Mouse (Mus musculus) Muller cell, postnatal 12 days (primary cell): ENCODE data around the gene Tnpo3.

Source experiments
- DNase-seq: peaks from one replicate; pipeline ENCODE4 v3.0.0-alpha.2; 2015; ENCODE audit errors: inconsistent ontology term

The Tnpo3 gene

DNA sequence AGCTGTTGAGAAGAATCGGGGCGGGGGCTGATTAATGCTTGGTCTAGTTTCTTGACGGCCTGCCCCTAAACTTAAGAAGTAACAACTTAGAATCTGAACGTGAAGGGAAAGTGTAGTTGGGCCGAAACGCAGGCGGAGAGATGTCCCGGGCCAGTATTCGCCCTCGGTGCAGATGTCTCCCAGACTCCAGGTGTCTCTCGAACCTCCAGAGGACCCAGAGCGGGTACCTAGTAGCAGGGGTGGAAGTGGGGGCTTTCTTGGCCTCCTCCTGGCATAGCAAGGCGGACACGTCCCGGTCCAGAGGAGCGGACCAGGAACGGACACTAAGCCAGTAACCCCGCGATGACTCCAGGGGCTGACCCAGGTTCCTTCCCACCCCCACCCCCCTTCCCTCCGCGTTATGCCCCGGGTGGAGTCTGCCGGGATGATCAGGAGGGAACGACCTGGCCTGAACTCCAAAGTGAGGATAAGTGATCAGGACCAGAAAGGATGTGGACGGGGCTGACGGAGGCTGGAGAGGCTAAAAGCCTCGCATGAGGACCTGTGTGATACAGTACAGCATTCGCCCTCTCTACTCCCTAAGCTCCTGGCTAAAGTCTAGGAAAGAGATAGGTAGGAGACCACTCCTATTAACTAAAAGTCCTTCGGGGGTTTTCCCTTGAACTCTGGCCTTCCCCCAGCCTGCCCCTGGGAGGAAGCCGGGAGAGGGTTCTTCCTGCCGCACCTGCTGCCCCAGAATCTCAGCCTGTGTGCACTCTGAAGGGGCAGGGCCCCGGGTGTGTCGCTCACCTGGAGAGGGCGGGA lies 82.1 kb downstream of the Tnpo3 start:
- no peak for DNase-seq

DNA sequence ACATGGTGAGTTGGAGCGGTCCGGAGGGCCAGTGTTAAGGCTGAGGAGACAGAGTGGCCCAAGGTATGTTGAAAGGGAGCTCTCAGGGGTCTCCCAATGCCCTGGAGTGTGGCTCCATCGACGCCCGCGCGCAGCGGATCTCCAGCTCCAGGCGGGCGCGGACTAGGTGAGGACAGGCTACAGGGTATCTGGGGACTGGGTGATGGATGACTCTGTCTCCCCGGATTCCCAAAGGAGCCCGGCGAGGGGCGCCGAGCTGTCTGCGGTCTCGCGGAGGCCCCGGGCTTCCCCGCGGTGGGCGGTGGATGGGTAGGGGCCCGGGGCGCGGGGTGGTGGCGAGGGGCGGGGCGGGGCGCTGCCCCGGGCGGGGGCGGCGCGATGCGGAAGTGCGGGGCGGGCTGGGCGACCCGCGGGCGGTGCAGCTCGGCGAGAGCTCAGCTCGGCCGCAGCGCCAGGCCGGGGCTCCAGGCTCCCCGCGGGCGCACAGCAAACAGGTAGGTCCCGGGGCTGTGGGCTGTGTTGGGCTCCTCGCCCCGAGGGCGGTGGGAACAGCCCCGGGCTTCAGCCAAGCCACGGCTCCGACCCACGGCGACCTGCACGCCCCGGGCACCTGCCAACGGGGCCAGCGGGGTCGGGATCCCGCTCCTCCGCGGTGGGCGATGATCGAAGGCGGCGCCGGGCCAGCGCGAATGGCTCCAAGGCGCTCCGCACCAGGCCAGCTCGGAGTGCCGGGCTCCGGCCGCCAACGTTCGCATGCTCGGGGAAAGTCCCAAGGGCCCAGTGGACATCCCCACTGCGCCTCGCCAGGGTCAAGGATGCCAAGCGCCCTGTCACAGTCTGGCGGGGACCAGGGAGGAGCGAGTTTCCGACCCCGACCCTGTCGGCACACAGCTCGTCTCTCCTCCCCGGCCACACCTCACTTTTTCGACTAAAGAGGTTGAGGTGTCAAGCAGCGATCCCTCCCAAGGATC lies 83.1 kb downstream of the Tnpo3 start, which contains the start of gene Irf5:
Gene Irf5, plus strand, starts transcription at position 345 of the 971 bp plus-strand sequence.
- peak; percentile 48 for DNase-seq

DNA sequence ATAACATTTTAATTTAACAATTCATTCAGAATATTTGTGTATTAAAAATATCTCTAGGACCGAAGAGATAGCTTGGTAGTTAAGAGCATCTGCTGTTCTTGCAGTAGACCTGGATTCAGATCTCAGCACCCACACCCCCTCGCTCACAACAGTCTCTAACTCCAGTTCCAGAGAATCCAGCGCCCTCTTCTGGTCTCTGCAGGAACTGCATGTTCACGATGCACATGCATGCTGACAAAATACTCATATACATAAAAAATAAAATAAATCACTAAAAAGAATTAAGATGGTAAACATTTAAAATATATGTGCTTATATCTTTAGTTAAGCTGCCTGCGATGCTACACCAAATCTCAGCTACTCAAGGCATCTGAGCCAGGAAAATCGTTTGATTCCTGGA lies 84.4 kb downstream of the Tnpo3 start:
- DNase-seq, result no peak

DNA sequence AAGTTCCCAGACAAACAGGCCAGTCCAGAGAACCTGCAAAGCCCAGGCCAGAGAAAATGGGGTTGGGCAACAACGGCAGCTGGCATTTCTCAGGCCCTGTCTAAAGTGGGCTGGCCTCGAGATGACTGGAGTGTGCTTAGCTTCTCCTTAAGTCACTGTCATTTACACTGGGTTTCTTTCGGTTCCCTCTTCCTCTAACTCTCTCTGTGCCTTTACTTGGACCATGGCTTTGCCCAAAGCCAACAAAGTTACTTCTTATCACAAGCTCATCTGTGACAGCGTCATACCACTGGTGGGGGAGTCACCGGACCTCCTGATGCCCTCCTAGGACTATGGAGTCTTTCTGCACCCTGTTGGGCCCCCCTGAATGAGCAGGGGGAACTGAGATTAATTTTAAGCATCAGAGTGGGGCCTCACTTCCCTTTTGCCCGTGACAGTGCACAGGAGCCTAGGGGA lies 85.6 kb downstream of the Tnpo3 start:
- DNase-seq, result no peak

DNA sequence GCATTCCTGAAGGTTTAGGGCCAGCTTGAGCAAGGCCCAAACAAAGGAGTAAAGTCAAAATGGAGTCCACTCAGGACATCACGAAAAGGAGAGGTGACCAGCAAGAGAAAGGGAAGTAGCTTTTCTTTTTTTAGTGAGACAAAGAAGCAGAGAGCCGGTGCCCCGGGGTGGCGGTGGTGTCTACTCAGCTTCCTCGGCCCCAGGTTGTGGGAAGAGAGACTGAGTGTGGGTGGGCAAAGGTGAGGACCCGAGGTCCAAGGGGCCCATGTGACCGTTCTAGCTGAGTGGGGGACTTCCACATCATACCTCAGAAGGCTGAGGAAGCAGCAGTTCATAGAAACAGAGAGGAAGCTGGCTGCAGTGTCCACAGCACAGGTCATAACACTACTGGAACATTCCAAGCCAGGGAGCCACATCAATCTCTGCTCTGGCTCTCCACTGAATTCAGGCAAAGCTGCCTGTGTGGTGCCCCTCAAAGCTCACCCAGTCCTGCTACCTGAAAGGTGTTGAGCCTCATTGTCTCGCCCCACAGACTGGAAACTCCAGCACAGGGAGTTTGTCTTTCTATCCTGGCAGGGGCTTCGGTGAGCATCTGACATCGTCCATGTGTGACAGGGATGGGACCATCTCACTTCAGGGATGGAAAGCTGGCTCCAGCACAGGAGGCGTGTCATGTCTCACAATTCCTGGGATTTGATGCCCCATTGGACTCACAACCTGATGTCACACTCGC lies 86.2 kb downstream of the Tnpo3 start:
- no peak for DNase-seq

DNA sequence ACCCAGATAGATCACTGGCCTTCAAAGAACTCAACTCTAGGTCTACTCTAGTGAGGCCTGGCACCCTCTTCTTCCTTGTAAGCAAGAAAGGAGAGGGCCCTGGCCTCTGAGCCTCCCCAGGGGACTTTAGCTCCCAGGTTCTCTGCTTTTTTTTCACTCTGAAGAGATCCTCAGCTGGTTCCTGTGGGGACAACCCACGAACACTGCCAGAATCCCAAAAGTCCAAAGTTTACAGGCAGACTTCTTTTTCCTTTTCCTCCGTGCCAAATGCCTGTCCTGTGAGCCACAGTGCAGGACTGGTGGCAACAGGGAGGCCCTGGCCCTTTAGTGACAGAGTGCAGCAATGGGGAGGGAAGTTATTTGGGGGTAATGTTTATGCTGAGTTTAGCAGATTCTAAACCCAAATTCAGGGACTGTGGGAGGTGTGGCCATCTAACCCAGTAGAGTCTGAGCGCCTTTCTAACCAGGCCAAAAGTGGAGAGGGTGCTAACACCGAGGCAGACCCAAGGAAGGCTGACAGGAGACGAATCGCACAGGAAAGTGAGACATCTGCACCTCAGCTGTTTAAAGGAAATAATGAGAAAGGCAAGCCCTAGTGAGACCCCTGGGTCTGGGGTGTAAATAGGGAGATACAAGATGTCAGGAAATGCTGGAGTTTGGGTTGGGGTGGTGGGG lies 86.9 kb downstream of the Tnpo3 start:
- no peak for DNase-seq

DNA sequence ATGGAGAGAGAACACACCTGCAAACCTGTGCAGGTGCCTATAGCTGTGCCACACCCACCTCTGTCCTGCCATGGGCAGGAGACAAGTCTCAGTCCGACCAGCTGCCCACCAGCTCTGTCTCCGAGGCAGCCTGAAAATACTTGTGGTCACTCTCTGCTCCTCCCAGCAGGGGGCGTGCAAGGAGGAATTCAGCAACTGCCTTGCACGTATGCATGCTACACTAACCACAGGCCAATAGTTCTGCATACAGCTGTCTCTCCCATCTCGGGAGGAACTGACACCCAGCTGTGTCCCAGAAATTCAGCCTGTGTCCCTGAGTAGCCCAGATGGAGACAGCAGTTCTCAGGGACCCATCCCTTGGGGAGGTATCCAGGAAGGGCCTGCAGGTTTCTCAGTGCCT lies 92.5 kb downstream of the Tnpo3 start:
- peak; percentile 61 for DNase-seq

DNA sequence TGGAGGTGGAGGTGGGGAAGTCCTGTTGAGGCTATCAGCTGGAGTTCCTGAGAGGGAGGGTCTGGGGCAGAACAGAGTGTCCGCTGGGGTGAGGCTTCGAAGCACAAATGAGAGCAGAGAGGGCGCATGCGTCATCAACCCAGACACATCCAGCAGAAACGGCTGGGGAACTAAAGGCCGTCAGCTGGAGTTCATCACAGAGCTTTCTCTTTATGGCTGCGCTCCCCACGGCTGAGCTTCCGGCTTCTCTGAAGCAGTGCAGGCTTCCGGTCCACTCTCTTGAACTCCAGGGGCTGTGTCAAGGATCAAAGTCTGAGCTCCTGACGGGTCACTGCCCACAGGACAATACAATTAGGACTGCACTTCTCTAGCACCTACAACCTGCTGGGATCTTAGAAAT lies 96.4 kb downstream of the Tnpo3 start:
- DNase-seq, result peak; percentile 24

DNA sequence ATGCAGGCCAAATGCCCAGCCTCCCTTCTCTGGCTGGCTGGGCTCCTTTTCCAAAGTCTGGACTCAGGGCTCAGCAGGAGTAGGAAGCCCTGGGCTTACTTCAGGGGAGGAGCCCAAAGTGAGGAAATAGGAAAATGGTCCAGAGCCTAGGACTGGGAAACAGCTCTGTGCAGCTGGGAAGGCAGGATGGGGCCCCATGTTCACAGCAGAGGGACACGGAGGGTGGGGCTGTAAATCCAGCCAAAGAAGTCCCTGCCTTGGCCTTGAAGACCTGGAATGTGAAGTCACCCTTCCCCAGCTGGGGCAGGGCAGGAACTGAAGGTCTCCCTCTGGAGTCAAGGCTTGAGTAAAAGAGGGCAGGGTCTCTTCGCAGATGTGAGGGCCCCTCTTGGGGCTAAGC lies 100.6 kb downstream of the Tnpo3 start:
- DNase-seq, result no peak

DNA sequence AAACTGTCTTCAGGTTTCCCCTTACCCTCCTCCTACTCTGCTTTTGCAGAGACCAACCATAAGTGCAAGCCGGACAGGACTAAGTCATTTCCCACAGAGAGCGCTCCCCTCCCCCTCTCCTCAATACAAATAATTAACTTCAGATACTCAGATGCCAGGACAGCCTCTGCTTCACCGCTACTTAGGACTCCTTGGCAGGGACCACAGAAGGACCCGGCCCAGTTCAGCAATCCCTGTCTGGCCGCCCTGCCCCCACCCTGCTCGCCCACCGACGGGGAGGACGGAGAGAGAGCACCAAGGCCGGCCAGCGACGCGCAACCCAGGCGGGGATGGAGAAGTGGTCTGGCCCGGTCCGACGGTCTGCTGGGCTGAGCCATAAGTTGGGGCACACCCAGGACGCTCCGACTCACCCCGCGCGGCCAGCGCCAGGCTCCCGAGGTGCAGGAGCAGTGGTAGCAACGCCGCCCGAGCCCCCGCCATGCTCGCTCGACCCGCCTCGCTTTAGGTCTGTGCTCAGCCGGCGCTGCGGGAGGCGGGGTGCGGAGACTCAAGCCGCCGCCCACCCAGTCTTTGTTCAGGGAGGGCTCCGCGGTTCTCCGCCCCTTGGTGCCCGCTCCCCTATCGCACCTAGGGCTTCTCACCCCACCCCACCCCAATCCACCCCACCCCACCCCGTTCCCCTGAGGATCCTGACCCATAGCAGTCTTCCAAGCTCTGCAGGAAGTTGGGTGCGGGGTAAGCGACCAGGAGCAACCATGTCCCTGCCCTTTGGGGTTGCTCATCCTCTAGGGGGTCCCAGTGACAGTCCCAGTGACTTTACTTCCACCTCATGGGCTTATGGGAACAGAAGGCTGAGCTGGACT lies 102.0 kb downstream of the Tnpo3 start, which contains the start of gene Kcp:
Gene Kcp, minus strand, starts transcription at position 506 of the 863 bp plus-strand sequence.
- DNase-seq, result peak; percentile 28

DNA sequence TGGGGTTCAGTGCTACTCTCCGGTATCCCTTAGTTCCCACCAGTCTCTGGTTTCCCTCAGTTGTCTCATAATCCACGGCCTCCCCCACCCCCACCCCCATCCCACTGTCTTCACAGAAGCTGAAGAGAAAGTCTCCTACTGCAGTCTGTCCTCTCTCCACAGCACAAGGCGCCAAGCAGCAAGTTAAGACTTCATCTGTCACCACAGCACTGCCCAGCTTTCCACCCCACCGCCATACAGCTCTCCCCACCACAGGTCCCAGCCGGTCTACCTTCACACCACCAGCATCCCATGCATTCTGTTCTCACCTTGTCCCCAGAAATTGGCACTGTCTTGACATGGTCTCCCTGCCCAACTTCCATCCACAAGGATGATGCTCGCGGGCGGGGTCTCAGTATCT lies 102.9 kb downstream of the Tnpo3 start:
- DNase-seq, result no peak

DNA sequence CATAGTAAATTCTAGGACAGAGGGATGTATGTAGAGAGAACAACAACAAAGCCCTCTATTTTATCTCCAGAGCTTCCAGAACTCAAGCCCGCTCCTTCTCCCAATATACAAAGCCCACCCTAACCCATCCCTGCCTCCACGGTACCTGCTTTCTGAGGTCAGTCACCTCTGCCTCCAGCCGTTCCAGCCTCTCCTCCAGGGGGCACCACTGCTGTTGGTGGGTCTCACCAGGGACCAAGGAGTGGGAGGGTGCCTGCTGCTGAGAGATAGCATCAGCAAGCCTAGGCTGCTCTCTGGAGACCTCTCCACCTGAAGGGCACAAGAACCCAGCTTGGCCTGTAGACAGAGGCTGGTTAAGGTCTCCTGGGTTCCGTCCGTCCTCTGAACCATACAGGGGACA lies 104.2 kb downstream of the Tnpo3 start:
- DNase-seq, result no peak

DNA sequence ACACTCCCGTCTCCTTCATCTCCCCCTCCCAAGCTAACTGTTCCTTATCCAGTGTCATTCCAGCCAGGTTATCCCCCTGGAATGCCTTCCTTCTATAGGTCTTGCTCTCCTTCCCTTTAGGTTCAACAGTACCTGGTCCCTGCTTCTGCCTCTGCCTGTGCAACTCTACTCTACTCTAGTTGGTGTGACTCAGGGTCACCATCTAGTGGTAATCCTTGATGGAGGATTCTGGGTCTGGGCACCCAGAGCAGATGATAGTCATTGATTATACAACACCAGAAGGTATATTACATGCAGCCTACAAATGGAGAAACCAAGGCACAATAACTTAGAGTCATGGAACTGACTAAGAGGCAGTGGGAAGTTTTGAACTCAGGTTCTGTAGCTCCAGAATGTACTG lies 108.1 kb downstream of the Tnpo3 start:
- DNase-seq, result no peak

DNA sequence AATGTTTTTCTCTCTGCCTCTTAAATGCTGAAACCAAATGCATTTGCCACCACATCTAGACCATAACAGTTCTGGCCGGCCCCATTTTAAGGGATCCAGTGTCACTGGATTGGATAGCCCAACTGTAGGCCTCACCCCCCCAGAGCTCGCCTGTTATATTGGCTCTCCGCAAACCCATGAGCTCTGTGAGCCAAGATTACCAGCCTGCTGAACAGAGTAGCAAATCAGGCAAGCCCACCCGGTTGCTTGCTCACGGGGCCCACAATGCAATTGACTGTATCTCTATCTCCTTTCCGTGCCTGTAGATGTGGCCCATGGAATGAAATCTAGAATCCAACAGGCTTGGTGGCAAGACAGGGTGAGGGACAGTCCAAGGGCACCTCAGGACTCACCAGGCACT lies 108.9 kb downstream of the Tnpo3 start:
- no peak for DNase-seq

DNA sequence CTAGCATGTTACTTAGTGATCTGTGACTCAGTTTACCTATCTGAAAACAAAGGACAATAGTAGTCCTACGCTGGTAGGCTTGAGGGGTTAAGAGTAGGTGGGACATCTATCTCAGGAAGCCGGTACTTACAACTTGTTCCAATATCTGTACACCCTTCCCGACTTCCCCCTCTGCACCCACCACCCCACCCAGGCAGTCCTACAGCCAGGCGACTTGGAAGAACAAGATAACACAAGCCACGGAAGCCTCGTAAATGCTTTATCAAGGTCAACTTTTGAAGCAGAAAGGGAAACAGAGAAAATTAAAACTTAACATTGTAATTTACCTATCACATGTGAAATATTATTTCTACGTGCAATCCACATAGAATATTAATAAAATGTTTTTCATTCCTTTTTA lies 109.5 kb downstream of the Tnpo3 start:
- DNase-seq, result no peak

DNA sequence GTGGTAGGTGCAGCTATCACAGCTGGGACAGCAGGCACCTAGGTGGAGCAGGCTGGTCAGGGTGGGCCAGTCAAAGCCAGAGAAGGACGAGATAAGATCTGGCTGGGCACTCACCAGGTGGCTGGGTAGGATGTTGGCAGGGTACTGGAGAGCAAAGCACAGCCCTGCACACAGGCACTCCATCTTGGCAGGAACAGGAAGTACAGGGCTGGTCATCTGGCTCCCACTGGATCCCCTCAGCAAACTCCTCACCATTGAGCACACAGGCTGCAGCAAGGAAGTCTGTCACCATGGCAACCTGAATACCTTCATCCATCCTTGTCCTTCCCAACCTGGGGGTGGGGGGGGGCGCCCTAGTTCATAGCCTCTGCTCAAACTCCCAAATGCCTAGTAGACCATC lies 111.9 kb downstream of the Tnpo3 start:
- no peak for DNase-seq

DNA sequence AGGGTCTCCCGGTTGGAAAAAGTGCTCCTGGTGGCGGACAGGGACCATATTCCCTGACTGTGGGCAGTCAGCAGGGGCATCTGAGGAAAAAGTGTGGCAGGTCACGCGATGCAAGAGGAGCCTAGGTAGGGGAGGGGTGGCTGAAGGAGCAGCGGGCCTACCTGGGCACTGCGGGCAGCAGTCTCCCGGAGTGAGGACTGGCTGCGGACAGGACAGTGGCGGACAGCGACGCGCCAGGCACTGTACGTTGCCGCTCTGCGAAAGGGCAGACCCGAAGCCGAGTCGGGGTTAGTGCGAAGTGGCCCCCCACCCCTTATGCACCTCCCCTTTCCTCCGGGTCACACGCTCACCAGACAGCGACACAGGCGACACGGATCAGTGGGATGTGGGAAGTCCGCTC lies 113.4 kb downstream of the Tnpo3 start:
- no peak for DNase-seq

DNA sequence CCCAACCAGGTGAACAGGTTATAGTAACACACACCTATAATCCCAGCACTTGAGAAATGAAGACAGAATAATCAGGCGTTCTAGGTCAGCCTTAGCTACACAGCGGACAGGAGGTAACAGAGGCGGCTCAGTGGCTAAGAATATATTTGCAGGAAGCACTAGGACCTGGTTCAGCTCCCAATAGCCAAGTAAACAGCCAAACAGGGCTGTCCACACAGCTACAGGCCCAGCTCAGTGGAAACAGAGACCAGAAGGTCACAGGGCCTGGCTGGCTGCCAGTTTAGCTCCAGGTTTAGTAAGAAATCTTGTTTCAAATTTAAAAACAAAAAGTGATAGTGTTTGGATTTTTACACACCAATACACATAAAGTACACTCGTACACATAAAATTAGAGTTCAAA lies 115.6 kb downstream of the Tnpo3 start:
- no peak for DNase-seq
